Mouse (Mus musculus) liver, embryonic 16.5 days (tissue): Measurements from ENCODE around the gene Il4i1. TPM values are rescaled to one million over a fixed set of nuclear protein-coding genes. Genes with fewer than 3 reads are reported as not detected.
A peak's percentile ranks its signal among the peaks of the same experiment; 100 is the strongest.

Source experiments
- ATAC-seq: fragments of 200-750 bp; cut with Nextera tagmentation; 2 replicates; pipeline ENCODE4 v1.8.0; 2017; ENCODE audit warnings: low read depth, mild to moderate bottlenecking, moderate number of reproducible peaks, moderate library complexity
- H3K27ac ChIP-seq: fragments of 300-500 bp; sonication (generic); 2 replicates; pipeline ENCODE4 v1.5.1; 2014; ENCODE audit warnings: mild to moderate bottlenecking, low read length
- H3K27me3 ChIP-seq: fragments of 300-500 bp; sonication (generic); 2 replicates; pipeline ENCODE4 v1.6.1; 2014; ENCODE audit warnings: low read depth, low read length, mixed read lengths; ENCODE audit not compliant: control insufficient read depth, insufficient read depth
- H3K36me3 ChIP-seq: fragments of 300-500 bp; sonication (generic); 2 replicates; pipeline ENCODE4 v1.6.1; 2014; ENCODE audit warnings: mild to moderate bottlenecking; ENCODE audit not compliant: control insufficient read depth, insufficient read depth
- H3K4me1 ChIP-seq: fragments of 300-500 bp; sonication (generic); 2 replicates; pipeline ENCODE4 v1.6.1; 2014; ENCODE audit warnings: low read depth, low read length, mixed read lengths; ENCODE audit not compliant: control insufficient read depth
- H3K4me2 ChIP-seq: fragments of 300-500 bp; sonication (generic); 2 replicates; pipeline ENCODE4 v1.6.1; 2014; ENCODE audit warnings: low read depth, low read length, mixed read lengths
- H3K4me3 ChIP-seq: fragments of 300-500 bp; sonication (generic); 2 replicates; pipeline ENCODE4 v1.5.1; 2014; ENCODE audit warnings: low read depth, mild to moderate bottlenecking, low read length
- H3K9ac ChIP-seq: fragments of 300-500 bp; sonication (generic); 2 replicates; pipeline ENCODE4 v1.6.1; 2014; ENCODE audit warnings: low read depth, low read length
- H3K9me3 ChIP-seq: fragments of 300-500 bp; sonication (generic); replicated peaks from 2 replicates; pipeline ENCODE4 v1.6.1; 2016; ENCODE audit warnings: low read length; ENCODE audit not compliant: control insufficient read depth
- WGBS: fragments of 180-500 bp; shearing (Covaris S2); extraction: QIAGEN DNeasy Blood & Tissue Kit; methylation state at CpG from one replicate; pipeline ENCODE4 v1.1.7; 2014; ENCODE audit not compliant: insufficient replicate concordance; 5-methylcytosine and 5-hydroxymethylcytosine counted together
- polyA plus RNA-seq: library from polyadenylated mRNA; unstranded; fragments of >200 nt; fragmentation: Nextera tagmentation; extraction: Ambion mirVana; gene quantifications from 2 replicates; pipeline ENCODE4 v1.2.1, GENCODE M21; 2015

The Il4i1 gene
- polyA plus RNA-seq, 1 experiment from 2014 or later, result 0.34 TPM

GRCm38 (mm10) chr7:44853596-44854355 lies 37.6 kb downstream of the Il4i1 start:
- WGBS, result 20% methylated on average over 26 of the region's 26 CpGs
- Histone ChIP-seq H3K27ac (peak overlapping the region; percentile 99), H3K27me3 (no peaks in the 10 kb centered on the region), H3K4me2 (peak overlapping the region; percentile 98), H3K9ac (peak overlapping the region; percentile 95), H3K36me3 (no peaks in the 10 kb centered on the region), H3K4me3 (peak overlapping the region; percentile 85), H3K9me3 (no peaks in the 10 kb centered on the region), H3K4me1 (peaks cover 67% of the 10 kb centered on the region)
- no peak; the same call in 1 of the 2 replicates for ATAC-seq

DNA sequence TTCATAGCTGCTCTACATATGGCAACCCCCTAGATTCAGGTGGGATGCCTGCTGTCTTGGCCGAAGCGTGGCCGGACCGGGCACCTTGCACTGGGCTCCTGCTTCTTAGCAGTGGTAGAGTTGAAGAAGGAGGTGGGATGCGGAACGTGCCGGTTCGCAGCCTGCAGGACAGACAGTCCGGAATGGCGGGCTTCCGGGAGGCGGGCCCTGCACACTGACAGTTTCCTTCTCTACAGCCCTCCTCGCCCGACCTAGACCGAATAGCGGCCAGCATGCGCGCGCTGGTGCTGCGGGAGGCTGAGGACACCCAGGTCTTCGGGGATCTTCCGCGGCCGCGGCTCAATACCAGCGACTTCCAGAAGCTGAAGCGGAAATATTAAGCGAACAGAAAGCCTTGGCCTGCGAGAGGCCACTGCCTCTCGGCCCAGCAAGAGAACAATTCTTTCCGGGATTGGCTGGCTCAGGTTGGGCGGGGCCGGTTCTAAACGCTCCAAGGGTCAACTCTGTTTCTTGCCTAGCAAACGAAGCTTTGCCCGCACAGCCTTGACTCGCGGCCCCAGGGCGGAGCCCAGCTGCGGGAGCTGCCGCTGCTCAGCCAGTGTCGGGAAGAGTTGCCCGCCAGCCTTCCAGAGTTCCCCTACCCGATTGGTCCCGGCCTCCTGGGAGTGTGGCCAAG lies 38.3 kb downstream of the Il4i1 start:
- Histone ChIP-seq H3K36me3 (no peaks in the 10 kb centered on the region), H3K9ac (peak overlapping the region; percentile 95), H3K4me1 (peaks cover 68% of the 10 kb centered on the region), H3K9me3 (no peaks in the 10 kb centered on the region), H3K27ac (peak overlapping the region; percentile 99), H3K4me3 (peak overlapping the region; percentile 85), H3K27me3 (no peaks in the 10 kb centered on the region), H3K4me2 (peak overlapping the region; percentile 98)
- WGBS, result under 1% methylated on average over 45 of the region's 45 CpGs
- ATAC-seq, result peak; percentile 76

DNA sequence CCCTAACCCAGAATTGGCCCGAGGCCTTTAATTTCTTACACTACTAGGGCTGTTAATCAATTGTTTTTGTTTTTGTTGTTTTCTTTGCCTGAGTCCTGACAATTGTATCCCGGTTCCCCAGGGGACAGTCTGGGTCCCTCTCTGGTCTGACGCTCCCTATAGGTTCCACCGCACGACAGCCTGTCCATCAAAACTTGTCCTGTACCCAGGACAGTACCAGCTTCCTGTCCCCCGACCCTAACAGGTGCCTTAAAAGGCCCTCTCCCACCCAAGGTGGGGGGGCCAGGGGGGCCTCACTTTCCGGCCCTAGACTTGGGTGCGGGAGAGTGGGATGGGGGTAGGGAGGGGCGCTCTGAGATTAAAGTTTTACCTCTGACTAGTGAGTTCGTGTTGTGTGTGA lies 38.8 kb downstream of the Il4i1 start:
- ATAC-seq, result no peak
- no peaks in the 10 kb centered on the region for H3K36me3 ChIP-seq
- peak overlapping the region; percentile 95 for H3K9ac ChIP-seq
- 24% methylated on average over 10 of the region's 10 CpGs for WGBS
- peak overlapping the region; percentile 98 for H3K4me2 ChIP-seq
- H3K27me3 ChIP-seq, result no peaks in the 10 kb centered on the region
- H3K4me3 ChIP-seq, result peak overlapping the region; percentile 85
- peak overlapping the region; percentile 99 for H3K27ac ChIP-seq
- no peaks in the 10 kb centered on the region for H3K9me3 ChIP-seq
- peaks cover 68% of the 10 kb centered on the region for H3K4me1 ChIP-seq

- no peak for ATAC-seq
- Histone ChIP-seq H3K4me1 (peaks cover 61% of the 10 kb centered on the region), H3K4me3 (peak overlapping the region; percentile 97), H3K9me3 (no peaks in the 10 kb centered on the region), H3K27me3 (no peaks in the 10 kb centered on the region), H3K36me3 (no peaks in the 10 kb centered on the region), H3K4me2 (peak overlapping the region; percentile 98), H3K27ac (peak overlapping the region; percentile 99), H3K9ac (peak overlapping the region; percentile 95)
- WGBS, result 18% methylated on average over 9 of the region's 9 CpGs
These were observed 40.2 kb downstream of the Il4i1 start for GRCm38 (mm10) chr7:44856265-44856916.

DNA sequence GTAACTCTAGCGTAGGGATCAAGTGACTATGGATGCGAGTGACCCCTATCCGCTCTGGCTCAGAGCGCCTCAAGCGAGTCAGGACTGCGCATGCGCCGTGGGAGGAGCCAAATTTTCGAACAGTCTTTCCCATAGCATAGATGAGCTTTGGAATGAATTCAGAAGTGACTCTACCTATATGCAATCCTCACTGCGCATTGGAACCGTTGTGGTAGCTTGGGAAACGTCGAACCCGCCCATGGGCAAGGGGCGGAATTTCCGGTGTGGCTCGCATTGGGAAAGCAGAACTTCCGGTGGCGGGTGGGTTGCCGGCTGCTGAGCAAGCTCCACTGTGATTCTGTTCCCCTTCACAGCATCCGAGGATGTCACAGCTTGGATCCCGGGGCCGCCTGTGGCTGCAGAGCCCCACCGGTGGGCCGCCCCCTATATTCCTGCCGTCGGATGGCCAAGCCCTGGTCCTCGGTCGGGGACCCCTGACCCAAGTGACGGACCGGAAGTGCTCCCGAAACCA lies 40.9 kb downstream of the Il4i1 start, which contains the start of gene Pnkp:
Pnkp (plus strand) TSS at position 98 of the 511 bp plus-strand sequence.
- peak; percentile 30 for ATAC-seq
- Histone ChIP-seq H3K36me3 (no peaks in the 10 kb centered on the region; the same call in 1 of the 2 replicates), H3K27me3 (no peaks in the 10 kb centered on the region), H3K4me3 (peak within 1 kb of the TSS; percentile 97), H3K9me3 (no peaks in the 10 kb centered on the region), H3K4me1 (peaks cover 57% of the 10 kb centered on the region), H3K4me2 (peak within 1 kb of the TSS; percentile 98), H3K9ac (peak within 1 kb of the TSS; percentile 95), H3K27ac (peak within 1 kb of the TSS; percentile 99)
- WGBS, result under 1% methylated on average over 32 of the region's 32 CpGs

GRCm38 (mm10) chr7:44857905-44858304 lies 41.7 kb downstream of the Il4i1 start:
- Histone ChIP-seq H3K27ac (peak overlapping the region; percentile 99), H3K9me3 (no peaks in the 10 kb centered on the region), H3K36me3 (peaks cover 4% of the 10 kb centered on the region), H3K4me2 (peak overlapping the region; percentile 98), H3K9ac (peak overlapping the region; percentile 95), H3K4me3 (peak overlapping the region; percentile 97), H3K27me3 (no peaks in the 10 kb centered on the region), H3K4me1 (peaks cover 50% of the 10 kb centered on the region)
- ATAC-seq, result no peak
- WGBS, result 22% methylated on average over 8 of the region's 8 CpGs

DNA sequence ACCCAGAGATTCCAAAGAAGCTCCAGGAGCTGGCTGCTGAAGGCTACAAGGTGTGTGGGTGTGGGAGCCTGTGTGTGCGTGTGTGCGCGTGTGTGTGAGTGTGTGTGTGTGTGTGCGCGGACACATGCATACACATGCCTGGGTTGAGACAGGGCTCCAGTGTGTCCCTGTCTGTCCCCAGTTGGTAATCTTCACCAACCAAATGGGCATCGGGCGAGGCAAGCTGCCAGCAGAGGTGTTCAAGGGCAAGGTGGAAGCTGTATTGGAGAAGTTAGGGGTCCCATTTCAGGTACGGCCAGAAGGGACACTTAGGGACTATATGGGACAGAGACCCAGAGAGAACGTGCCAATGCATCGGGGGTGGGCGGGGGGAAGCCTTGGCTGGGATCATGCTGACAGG lies 43.7 kb downstream of the Il4i1 start:
- H3K27ac ChIP-seq, result no peak overlapping the region
- no peak for ATAC-seq
- no peak overlapping the region for H3K4me3 ChIP-seq
- no peak overlapping the region for H3K4me2 ChIP-seq
- H3K27me3 ChIP-seq, result no peaks in the 10 kb centered on the region
- H3K4me1 ChIP-seq, result peaks cover 38% of the 10 kb centered on the region
- peaks cover 21% of the 10 kb centered on the region for H3K36me3 ChIP-seq
- no peak overlapping the region for H3K9ac ChIP-seq
- WGBS, result 81% methylated on average over 11 of the region's 11 CpGs
- no peaks in the 10 kb centered on the region for H3K9me3 ChIP-seq

DNA sequence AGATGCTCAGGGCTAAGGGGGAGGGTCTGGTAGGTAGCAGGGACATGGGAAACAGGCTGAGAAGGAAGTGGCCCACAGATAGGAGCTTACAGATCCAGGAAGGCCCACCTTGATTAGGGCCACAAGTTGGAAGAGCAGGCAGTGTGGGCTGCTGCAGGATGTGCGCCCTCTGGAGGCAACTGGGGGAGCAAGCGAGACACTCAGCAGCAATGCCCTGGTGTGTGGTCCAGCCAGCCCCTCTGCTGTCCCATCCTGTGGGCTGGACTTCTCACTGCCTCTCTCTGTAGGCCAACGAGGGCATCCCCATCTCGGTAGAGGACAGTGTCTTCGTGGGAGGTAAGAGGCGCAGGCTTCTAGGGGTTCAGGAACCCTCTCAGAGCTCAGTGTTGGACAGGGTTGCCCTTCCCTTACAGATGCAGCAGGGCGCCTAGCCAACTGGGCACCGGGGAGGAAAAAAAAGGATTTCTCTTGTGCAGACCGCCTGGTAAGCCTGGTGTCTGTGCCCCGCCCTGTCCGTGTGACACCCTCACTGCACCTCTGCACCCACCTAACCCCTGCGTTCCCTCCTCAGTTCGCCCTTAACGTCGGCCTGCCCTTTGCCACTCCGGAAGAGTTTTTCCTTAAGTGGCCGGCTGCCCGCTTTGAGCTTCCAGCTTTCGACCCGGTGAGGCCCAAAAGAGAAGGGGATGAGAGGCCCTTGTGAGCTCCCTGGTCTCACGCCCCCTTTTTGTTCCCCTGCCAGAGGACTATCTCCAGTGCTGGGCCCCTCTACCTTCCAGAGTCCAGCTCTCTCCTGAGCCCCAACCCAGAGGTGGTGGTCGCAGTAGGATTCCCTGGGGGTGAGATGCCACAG lies 44.6 kb downstream of the Il4i1 start:
- Histone ChIP-seq H3K27ac (no peak overlapping the region), H3K9ac (no peak overlapping the region), H3K9me3 (no peaks in the 10 kb centered on the region), H3K36me3 (peaks cover 21% of the 10 kb centered on the region), H3K4me1 (peaks cover 38% of the 10 kb centered on the region), H3K27me3 (no peaks in the 10 kb centered on the region), H3K4me3 (no peak overlapping the region), H3K4me2 (no peak overlapping the region)
- 0 out of 2 replicates have a peak, but pooled peaks have one; percentile 6 for ATAC-seq
- WGBS, result 59% methylated on average over 22 of the region's 22 CpGs
